Mouse (Mus musculus): Measurements from ENCODE around the gene Sirt2.

- no peak; a peak in 2 of 4 replicates for TF ChIP-seq EP300 (IDR thresholded peaks at IDR 0.05; ENCODE audit: low read depth in 1 of 2, low read length in 2 of 2)
- no peak for TF ChIP-seq CTCF (IDR thresholded peaks at IDR 0.05 in 2 of 3, conservative IDR thresholded peaks at IDR 0.05 in 1 of 3; ENCODE audit: control insufficient read depth in 1 of 3, insufficient read depth in 1 of 3, low read depth in 2 of 3, low read length in 3 of 3, poor library complexity in 1 of 3, severe bottlenecking in 1 of 3)
Measured at GRCm38 (mm10) chr7:28808957-28809393, 42.4 kb downstream of the Sirt2 start.

Measured in MEL (cell line).